Mouse (Mus musculus): Measurements from ENCODE around the gene Palm3. TPM values are rescaled to one million over a fixed set of nuclear protein-coding genes. Genes with fewer than 3 reads are reported as not detected.

Palm3 gene
- total RNA-seq, 2 experiments from 2014 or later, result 1.8 to 2.7 TPM

- no peak for DNase-seq (ENCODE audit: low spot score in 2 of 2)
These were observed 44.3 kb downstream of the Palm3 start for GRCm38 (mm10) chr8:84065457-84066072.

- peak; percentile 98 to 99 for DNase-seq (ENCODE audit: low spot score in 2 of 2)
These were observed 45.1 kb downstream of the Palm3 start, which contains the start of gene Rfx1 for GRCm38 (mm10) chr8:84066291-84066930. TSS of gene Rfx1 (plus strand) at chr8:84066834.

GRCm38 (mm10) chr8:84067047-84067573, 45.8 kb downstream of the Palm3 start:
- peak; percentile 94 to 96 for DNase-seq (ENCODE audit: low spot score in 2 of 2)

GRCm38 (mm10) chr8:84067911-84068310, 46.6 kb downstream of the Palm3 start:
- DNase-seq (ENCODE audit: low spot score in 2 of 2), result no peak

GRCm38 (mm10) chr8:84068316-84069035, 47.2 kb downstream of the Palm3 start:
- DNase-seq (ENCODE audit: low spot score in 2 of 2), result no peak

GRCm38 (mm10) chr8:84069169-84069568, 47.9 kb downstream of the Palm3 start:
- DNase-seq (ENCODE audit: low spot score in 2 of 2), result no peak

GRCm38 (mm10) chr8:84069750-84070149, 48.5 kb downstream of the Palm3 start:
- DNase-seq (ENCODE audit: low spot score in 2 of 2), result no peak

- DNase-seq (ENCODE audit: low spot score in 2 of 2), result no peak
These were observed 49.0 kb downstream of the Palm3 start for GRCm38 (mm10) chr8:84070241-84070640.

GRCm38 (mm10) chr8:84070667-84071066, 49.4 kb downstream of the Palm3 start:
- peak; percentile 51 to 64 for DNase-seq (ENCODE audit: low spot score in 2 of 2)

GRCm38 (mm10) chr8:84071921-84072320, 50.6 kb downstream of the Palm3 start:
- DNase-seq (ENCODE audit: low spot score in 2 of 2), result no peak

- no peak for DNase-seq (ENCODE audit: low spot score in 2 of 2)
These were observed 51.0 kb downstream of the Palm3 start for GRCm38 (mm10) chr8:84072321-84072720.

GRCm38 (mm10) chr8:84073230-84073976, 52.1 kb downstream of the Palm3 start:
- no peak for DNase-seq (ENCODE audit: low spot score in 2 of 2)

GRCm38 (mm10) chr8:84076412-84076811, 55.1 kb downstream of the Palm3 start:
- DNase-seq (ENCODE audit: low spot score in 2 of 2), result no peak

GRCm38 (mm10) chr8:84076849-84077248, 55.6 kb downstream of the Palm3 start:
- DNase-seq (ENCODE audit: low spot score in 2 of 2), result no peak

GRCm38 (mm10) chr8:84079206-84079605, 57.9 kb downstream of the Palm3 start:
- DNase-seq (ENCODE audit: low spot score in 2 of 2), result no peak

Small RNA genes within 50 kb of the gene (microRNA-seq; reads per million reads assigned to microRNA genes)
- gene Mir1199, result 1.7 reads per million in 2 experiments
- gene Mir8111, result 9.9 to 10.7 reads per million in 2 experiments

Other genes with a start within 250 kb of the Palm3 start
- 100 to 1,000 TPM; 348 to 367 TPM for gene Adgrl1, start 121.4 kb upstream of the Palm3 start, total RNA-seq (2021)
- gene Gm10644, start 66.3 kb upstream of the Palm3 start, total RNA-seq (2021), result under 1 TPM; 0.53 to 0.66 TPM
- gene Asf1b, start 66.0 kb upstream of the Palm3 start, total RNA-seq (2021), result under 1 TPM; 0.37 to 0.42 TPM
- gene Prkaca, start 48.5 kb upstream of the Palm3 start, total RNA-seq (2021), result 100 to 1,000 TPM; 259 to 269 TPM
- 10 to 100 TPM; 45.1 to 45.4 TPM for gene Samd1, start 23.8 kb upstream of the Palm3 start, total RNA-seq (2021)
- under 1 TPM; 0.42 to 0.53 TPM for gene 1700067K01Rik, start 20.0 kb upstream of the Palm3 start, total RNA-seq (2021)
- gene 2210011C24Rik, start 9.3 kb upstream of the Palm3 start, total RNA-seq (2021), result under 1 TPM in 1 of 2 experiments, not detected in 1; 0.61 TPM
- gene Il27ra, start 21.1 kb downstream of the Palm3 start, total RNA-seq (2021), result under 1 TPM; 0.30 to 0.52 TPM
- gene Rln3, start 23.5 kb downstream of the Palm3 start, total RNA-seq (2021), result not detected
- gene Gm10643, start 43.7 kb downstream of the Palm3 start, total RNA-seq (2021), result 1 to 10 TPM; 2.9 to 3.5 TPM
- 10 to 100 TPM; 23.1 to 25.3 TPM for gene Rfx1, start 45.4 kb downstream of the Palm3 start, total RNA-seq (2021)
- gene Dcaf15, start 83.3 kb downstream of the Palm3 start, total RNA-seq (2021), result 10 to 100 TPM; 17.7 to 18.2 TPM
- gene Podnl1, start 104.5 kb downstream of the Palm3 start, total RNA-seq (2021), result not detected
- 10 to 100 TPM; 47.1 to 55.6 TPM for gene Cc2d1a, start 126.5 kb downstream of the Palm3 start, total RNA-seq (2021)
- gene 4930432K21Rik, start 126.6 kb downstream of the Palm3 start, total RNA-seq (2021), result 1 to 10 TPM; 2.0 to 3.1 TPM
- 1 to 10 TPM in 1 of 2 experiments, under 1 TPM in 1; 0.70 to 2.0 TPM for gene Nanos3, start 163.7 kb downstream of the Palm3 start, total RNA-seq (2021)
- 10 to 100 TPM; 16.8 to 19.1 TPM for gene Zswim4, start 215.6 kb downstream of the Palm3 start, total RNA-seq (2021)
- gene D8Ertd738e, start 228.2 kb downstream of the Palm3 start, total RNA-seq (2021), result 100 to 1,000 TPM; 136 to 146 TPM
- 10 to 100 TPM; 13.2 to 15.6 TPM for gene Mri1, start 235.9 kb downstream of the Palm3 start, total RNA-seq (2021)
- gene Ccdc130, start 248.9 kb downstream of the Palm3 start, total RNA-seq (2021), result 10 to 100 TPM; 21.0 to 23.5 TPM